Comparison of ENCODE assay signal across 25 mouse cellular contexts in the genomic region with DNA sequence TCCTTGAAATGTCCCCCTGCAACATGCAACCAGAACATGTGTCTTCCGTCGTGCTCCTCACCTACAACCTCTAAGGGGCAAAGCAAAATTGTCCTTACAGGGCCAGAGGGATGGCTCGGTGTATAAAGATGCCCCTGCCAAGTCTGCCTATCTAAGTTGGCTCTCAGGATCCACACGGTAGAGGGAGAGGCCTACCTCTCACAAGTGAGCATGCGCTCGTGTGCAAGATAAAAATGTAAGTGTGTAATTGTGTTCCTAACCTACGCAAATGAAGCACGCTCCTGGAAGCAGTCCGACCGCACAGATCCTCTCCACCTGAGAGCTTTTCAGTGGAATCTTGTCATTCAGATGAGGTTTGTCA. TPM values are rescaled to one million over a fixed set of nuclear protein-coding genes. Genes with fewer than 3 reads are reported as not detected.
A peak's percentile ranks its signal among the peaks of the same experiment; 100 is the strongest.
DNase-seq lines count a peak whose midpoint lies in the region; ATAC-seq and TF ChIP-seq lines count a peak whose summit lies in the region.
"Had no signal": no experiment of that assay in that cellular context is flagged by ENCODE, and none has a peak within 500 bp of the region (broad histone marks: within the 10 kb centered on the region; RNA-seq: fewer than 3 reads in every experiment).

No protein-coding gene starts in this region.

- no peaks in the 10 kb centered on the region for H3K27me3 ChIP-seq in heart, embryonic 10.5 days (ENCODE audit: insufficient read depth, poor library complexity, severe bottlenecking)
- H3K27me3 ChIP-seq in liver, embryonic 15.5 days = no peaks in the 10 kb centered on the region
- H3K27me3 ChIP-seq: forebrain, embryonic 13.5 days; intestine, embryonic 15.5 days; limb, embryonic 12.5 days; neural tube, embryonic 12.5 days had no signal

- no peak for TF ChIP-seq POLR2A in bone marrow, adult 2 months (IDR thresholded peaks at IDR 0.05; ENCODE audit: borderline replicate concordance, control insufficient read depth, low read depth, low read length)

- H3K36me3 ChIP-seq in heart, embryonic 10.5 days = no peaks in the 10 kb centered on the region
- no peaks in the 10 kb centered on the region for H3K36me3 ChIP-seq in liver, embryonic 15.5 days (replicated peaks)
- H3K36me3 ChIP-seq: intestine, embryonic 15.5 days; limb, embryonic 12.5 days; neural tube, embryonic 12.5 days had no signal

- peak overlapping the region; percentile 37 for H3K9ac ChIP-seq in liver, embryonic 15.5 days
- H3K9ac ChIP-seq: forebrain, embryonic 13.5 days; intestine, embryonic 15.5 days; limb, embryonic 12.5 days; neural tube, embryonic 12.5 days had no signal

- peak overlapping the region; percentile 65 for H3K4me2 ChIP-seq in liver, embryonic 15.5 days
- H3K4me2 ChIP-seq: forebrain, embryonic 13.5 days; intestine, embryonic 15.5 days; limb, embryonic 12.5 days; midbrain, embryonic 11.5 days; neural tube, embryonic 12.5 days had no signal

- H3K27ac ChIP-seq in heart, embryonic 10.5 days = no peak overlapping the region
- H3K27ac ChIP-seq in bone marrow, adult 2 months (ENCODE audit: control insufficient read depth, insufficient read depth, low read depth, low read length, poor library complexity) = peak overlapping the region; percentile 96
- H3K27ac ChIP-seq in liver, embryonic 15.5 days (replicated peaks) = peak overlapping the region; percentile 98
- H3K27ac ChIP-seq: forebrain, embryonic 13.5 days; hindbrain, postnatal 0 days; intestine, embryonic 15.5 days; limb, embryonic 12.5 days; neural tube, embryonic 12.5 days had no signal

- WGBS in heart, embryonic 10.5 days = 84% methylated on average over 10 of the region's 10 CpGs
- WGBS in bone marrow, adult 2 months = 85% methylated on average over 10 of the region's 10 CpGs
- 70% methylated on average over 10 of the region's 10 CpGs for whole genome bisulfite sequencing in liver, embryonic 15.5 days (ENCODE audit: insufficient replicate concordance)

- DNase-seq in heart, embryonic 10.5 days (ENCODE audit: low spot score) = peak; percentile 55
- DNase-seq in heart, adult 18-20 months = no peak
- peak; percentile 43 for DNase-seq in liver
- no peak for DNase-seq in left cerebral cortex, adult 9 months (ENCODE audit: low spot score in 2 of 2)
- DNase-seq in kidney, adult 18-20 months = no peak
- DNase-seq: adrenal gland, postnatal 14 days; cerebellum, adult 18-20 months; cerebellum, postnatal 14 days; gastrocnemius, postnatal 25 days; heart, postnatal 14 days; kidney, adult 8-10 months; kidney, postnatal 10 days; lung, adult 18-20 months; lung, postnatal 14 days; right cerebral cortex, adult 18-20 months had no signal

- no peak overlapping the region for H3K4me3 ChIP-seq in heart, embryonic 10.5 days
- H3K4me3 ChIP-seq in bone marrow, adult 2 months (replicated peaks; ENCODE audit: control insufficient read depth, low read depth, low read length) = no peak overlapping the region
- H3K4me3 ChIP-seq in liver, embryonic 15.5 days (replicated peaks) = no peak overlapping the region
- H3K4me3 ChIP-seq: forebrain, embryonic 13.5 days; intestine, embryonic 15.5 days; limb, embryonic 12.5 days; neural tube, embryonic 12.5 days had no signal

- no peak for ATAC-seq in liver, embryonic 15.5 days (ENCODE audit: insufficient read depth)
- ATAC-seq: CD4-positive, CD25-positive, alpha-beta regulatory T cell, adult 4 months; forebrain, embryonic 13.5 days; hindbrain, postnatal 0 days; midbrain, embryonic 16.5 days had no signal

- H3K4me1 ChIP-seq in heart, embryonic 10.5 days = peaks cover 15% of the 10 kb centered on the region
- peaks cover 6% of the 10 kb centered on the region; the same call in 1 of the 2 replicates for H3K4me1 ChIP-seq in bone marrow, adult 2 months (ENCODE audit: control insufficient read depth, insufficient read depth, low read length)
- peaks cover 92% of the 10 kb centered on the region for H3K4me1 ChIP-seq in liver, embryonic 15.5 days (replicated peaks)

- H3K9me3 ChIP-seq in heart, embryonic 10.5 days = no peaks in the 10 kb centered on the region
- H3K9me3 ChIP-seq in liver, embryonic 15.5 days (replicated peaks) = no peaks in the 10 kb centered on the region
- H3K9me3 ChIP-seq: forebrain, embryonic 13.5 days; intestine, embryonic 15.5 days; limb, embryonic 12.5 days; neural tube, embryonic 12.5 days had no signal

- TF ChIP-seq CTCF in bone marrow, adult 2 months (IDR thresholded peaks at IDR 0.05; ENCODE audit: control insufficient read depth, insufficient read depth, low read length) = no peak

RNA-seq across cellular contexts. Expression of gene Plpp1, which starts 53.9 kb away (rescaled TPM):
- 39.6 and 41.3 TPM in 2 replicates for polyA plus RNA-seq in heart, embryonic 10.5 days (2016; fragmentation: Nextera tagmentation; extraction: Ambion mirVana)
- total RNA-seq in heart, adult 18-20 months (2021) = 10 to 100 TPM; 41.8 to 43.5 TPM
- 24.0 and 27.0 TPM in 2 replicates for polyA plus RNA-seq in bone marrow, adult 2 months (2011; ENCODE audit: insufficient read depth, insufficient read length, low replicate concordance, missing spikeins)
- 42.1 and 45.6 TPM in 2 replicates for polyA plus RNA-seq in liver, embryonic 15.5 days (2015; fragmentation: Nextera tagmentation; extraction: Ambion mirVana)

Comparison
In these comparisons a context has a peak if more than half of its experiments do, and no peak if none do; other contexts are left out.
1. DNase-seq: peak in heart, embryonic 10.5 days (single experiment) and liver (single experiment); none in heart, adult 18-20 months (0 of 2), left cerebral cortex, adult 9 months (0 of 2) and kidney, adult 18-20 months (single experiment).